Mouse (Mus musculus): ENCODE measurements around the gene Cwc25.

Cwc25 gene

DNA sequence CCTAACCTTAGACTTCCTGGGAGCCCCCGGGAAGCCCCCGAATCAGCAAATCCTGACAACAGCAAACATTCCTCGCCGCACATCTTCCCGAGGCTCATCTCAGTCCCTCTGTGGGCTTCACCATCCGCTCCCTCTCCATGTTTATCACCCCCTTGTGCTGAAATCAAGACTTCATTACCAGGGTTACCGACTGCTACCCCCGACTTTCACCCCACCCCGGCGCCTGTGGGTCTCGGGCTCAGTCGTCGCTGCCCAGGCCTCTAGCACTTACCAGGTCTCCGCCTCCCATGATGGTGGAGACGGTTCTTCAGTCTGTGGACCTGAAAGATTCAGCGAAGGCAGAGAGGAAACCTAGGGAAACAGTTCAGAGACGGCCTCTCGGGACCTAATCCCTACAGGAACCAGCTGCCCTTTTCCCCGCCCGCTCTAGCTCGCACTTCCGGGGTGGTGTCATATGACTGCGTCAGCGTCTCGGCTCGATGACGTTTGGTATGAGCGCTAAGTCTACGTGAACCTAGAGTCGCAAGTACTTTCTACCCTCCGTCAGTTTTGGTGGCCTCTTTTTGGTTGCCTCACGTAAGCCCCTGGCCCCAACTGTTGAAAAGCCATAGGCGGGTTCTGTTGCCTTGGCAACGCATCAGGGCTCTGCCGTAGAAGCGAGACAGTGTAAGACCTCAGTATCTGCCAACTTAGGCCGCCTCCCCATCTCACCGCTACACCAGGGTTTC is at the start of gene Cwc25:
Gene Cwc25, minus strand, starts transcription at position 403 of the 728 bp plus-strand sequence.
- peak; percentile 94 for DNase-seq (ENCODE audit: inconsistent ontology term)

DNA sequence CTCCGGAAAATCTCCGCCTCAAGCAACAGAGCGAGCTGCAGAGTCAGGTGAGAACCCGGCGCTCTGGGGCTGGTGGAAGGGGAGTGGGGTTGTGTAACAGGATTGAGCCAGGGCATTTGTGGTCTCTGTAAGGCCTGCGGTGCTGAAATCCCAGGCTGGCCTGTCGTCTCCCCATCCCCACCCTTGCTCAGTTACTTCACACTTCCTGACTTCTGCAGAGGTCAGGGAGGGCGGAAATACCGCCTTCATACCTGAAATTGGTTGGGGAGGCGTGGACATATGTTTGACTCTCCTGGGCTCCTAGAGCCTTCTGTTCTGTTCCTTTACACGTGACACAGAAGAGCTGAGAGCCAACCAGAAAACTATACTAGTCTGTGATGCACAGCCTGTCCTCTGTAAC is 49.4 kb upstream of the Cwc25 start:
- no peak for DNase-seq (ENCODE audit: inconsistent ontology term)

DNA sequence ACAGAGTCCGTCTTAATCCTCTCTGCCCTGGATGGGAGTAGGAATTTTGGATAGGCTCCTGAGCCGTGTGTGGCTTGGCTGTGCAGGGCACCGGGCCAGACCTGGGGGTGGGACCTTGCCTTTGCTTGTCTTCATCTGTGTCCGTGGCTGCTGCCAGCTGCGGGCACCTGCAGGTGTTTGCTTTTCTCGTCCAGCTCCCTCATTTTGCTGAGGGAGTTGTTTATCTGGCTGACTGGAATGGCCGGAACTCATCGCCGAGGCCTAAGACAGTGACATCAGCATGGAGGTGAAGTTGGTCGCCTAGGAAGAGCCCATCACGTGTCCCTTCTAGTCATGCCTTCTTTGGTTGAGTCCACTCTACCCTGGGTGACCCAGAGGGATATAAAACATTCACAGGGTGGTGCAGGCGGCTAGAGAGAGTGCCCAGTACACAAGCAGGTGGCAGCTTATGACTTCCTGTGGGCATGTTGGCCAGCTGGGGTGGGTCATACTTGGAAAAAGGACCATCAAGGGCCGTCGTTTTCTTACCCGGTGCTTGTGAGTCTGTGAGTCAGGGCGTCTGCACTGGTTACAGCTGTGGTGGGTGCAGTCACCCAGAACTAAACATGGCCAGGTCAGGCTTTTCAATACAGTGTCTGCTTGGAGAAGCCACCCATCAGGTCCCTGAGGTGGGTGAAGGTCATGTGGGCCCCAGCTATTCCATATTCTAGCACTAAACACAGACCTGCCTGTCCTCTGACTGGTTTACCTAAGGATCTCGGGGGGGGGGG is 47.6 kb upstream of the Cwc25 start:
- DNase-seq (ENCODE audit: inconsistent ontology term): peak; percentile 58

DNA sequence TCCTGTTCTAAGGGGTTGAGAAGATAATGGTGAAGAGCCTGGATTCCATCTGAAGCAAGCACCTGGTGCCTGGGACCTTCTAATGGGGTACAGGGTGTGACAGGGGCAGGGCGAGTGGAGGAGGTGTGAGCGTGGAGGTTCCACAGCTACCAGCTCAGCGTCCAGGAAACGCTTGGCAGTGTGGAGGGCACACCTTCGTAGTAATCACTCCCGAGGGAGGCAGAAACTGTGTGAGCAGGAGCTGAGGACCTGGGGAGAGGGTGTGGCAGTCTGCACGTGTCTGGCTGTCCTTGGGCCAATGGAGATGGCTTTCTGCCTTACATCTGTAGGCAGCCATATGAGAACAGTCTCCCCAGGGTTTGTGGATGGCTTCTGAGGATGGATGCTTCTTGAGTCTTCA is 46.7 kb upstream of the Cwc25 start:
- no peak for DNase-seq (ENCODE audit: inconsistent ontology term)

DNA sequence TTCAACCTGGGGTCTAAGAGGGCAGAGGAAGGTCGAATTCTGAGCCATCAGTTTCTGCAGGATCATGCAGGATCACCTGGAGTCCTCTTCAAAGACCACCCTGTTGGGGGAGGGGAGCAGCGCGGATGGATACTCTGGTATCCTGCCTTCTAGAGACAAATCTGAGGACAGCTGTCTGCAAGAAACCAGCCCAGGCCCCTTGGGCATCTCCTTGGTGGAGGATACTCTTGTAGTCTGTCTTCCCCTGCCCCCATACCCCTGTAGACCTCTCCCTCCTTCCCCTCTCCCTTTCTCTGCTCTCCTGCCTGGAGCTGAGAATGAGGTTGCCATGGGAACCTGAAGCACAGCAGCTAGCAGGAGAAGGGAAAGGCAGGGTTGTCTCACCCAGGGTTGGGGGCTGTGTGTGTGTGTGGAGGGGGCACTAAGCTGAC is 46.1 kb upstream of the Cwc25 start:
- DNase-seq (ENCODE audit: inconsistent ontology term): peak; percentile 35

DNA sequence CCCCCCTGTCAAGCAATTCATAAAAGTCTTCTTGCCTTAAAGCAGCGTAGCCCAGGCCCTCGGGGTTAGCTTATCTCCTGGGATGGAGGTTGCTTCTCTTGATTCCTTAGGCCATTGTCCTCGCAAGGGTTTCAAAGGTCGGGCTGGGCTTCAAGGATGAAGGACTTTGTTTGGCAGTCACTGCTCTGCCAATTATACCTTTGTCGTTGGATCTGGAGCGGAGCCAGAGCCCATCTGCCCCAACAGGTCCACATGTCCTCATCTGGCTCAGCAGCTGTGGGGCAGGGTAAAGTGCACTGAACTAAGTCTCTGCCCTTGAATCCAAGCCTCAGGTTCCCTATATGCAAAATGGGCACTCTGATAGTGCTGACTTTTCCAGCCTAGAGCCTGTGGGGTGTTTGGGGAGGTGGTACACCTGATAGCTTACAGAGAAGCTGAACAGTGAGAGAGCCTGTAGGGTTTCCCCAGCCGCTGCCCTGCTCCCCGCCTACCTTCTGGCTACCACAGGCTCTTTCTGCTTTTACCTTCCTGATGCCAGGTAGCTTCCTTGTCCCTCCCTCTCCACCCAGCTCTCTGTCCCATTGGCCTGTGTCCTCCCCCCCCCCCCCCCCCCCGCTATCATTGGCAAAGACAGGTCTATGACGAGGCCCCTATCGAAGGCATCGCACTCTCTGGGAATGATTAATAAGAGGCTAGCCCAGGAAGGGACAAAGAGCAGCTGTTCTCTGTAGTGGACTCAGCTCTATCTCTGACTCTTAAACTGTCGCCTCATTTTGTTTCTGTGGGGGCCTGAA is 45.4 kb upstream of the Cwc25 start:
- DNase-seq (ENCODE audit: inconsistent ontology term): no peak

DNA sequence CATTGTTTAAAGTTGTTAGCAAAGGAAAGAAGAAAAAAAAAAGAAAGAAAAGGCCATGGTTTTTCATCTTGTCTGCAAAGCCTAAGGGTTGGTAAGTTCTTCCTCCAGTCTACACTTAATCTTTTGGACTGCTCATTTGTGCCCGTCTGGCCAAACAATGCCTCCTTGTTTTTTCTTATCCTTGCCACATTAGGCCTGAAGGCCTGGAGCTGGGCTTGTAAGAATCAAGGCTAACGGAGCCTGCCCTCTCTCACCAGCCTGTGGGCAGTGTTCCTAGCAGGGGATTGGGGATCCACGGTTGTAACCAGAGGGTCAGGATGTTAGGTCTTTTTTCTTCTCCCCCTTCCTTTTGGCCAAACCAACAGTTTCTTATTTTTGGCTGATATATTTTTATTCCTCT is 44.6 kb upstream of the Cwc25 start:
- DNase-seq (ENCODE audit: inconsistent ontology term): peak; percentile 44

DNA sequence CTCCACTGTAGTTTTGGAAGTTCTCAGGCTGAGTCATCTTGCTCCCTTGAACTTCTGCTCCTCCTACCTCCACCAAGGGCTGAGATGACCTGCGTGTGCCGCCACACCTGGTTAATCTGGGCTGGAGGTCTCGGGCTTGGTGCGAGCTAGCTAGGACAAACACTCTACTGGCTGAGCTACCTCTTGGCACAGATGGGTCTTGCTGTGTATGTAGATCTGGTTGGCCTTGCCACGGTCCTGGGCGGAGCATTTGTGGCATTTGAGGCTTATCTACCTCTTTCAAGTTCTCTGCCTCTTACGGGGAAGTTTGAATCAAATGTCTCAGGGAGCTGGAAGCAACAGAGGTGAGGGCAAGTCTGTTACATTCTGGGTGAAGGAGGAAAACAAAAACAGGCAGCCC is 44.0 kb upstream of the Cwc25 start:
- DNase-seq (ENCODE audit: inconsistent ontology term): no peak

DNA sequence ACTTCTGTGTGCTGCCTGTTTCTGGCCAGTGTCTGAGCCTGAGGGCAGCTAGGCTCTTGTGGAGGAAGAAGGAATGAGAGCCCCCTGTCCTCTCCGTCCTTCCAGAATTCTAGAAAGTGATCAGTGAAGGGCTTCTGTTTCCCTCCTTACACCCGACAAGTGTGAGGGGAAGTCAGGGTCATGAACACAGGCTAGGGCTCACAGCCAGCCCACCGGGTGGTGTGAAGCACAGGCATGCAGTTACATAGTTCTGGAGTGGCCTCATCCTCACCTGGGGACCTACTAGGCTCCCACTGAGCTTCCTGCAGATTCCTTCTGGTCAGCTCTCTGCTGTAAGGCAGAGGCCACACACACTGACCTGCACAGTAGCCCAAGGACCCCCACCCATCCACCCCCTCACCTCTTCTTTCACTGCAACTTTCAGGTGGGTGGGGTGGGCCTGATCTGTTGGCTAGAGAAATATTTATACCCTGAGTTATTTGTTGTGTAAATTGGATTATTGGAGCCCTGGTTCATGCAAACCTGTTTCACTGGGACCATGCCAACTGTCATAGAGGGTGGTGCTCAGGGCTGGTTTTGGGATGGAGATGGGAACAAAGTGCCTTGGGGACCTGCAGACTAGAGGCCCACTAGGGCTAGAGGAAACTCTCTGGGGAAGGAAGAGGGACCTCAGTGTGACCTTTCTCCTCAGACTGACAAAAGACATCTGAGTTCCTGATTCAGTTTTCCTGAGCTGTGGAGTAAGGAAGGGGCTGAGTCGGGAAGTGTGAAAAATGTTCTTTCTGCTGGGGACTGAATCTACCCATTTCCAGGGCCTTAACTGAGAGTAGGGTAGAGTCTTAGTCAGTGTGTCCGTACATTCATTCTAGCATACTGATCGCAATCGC is 43.1 kb upstream of the Cwc25 start:
- peak; percentile 66 for DNase-seq (ENCODE audit: inconsistent ontology term)

DNA sequence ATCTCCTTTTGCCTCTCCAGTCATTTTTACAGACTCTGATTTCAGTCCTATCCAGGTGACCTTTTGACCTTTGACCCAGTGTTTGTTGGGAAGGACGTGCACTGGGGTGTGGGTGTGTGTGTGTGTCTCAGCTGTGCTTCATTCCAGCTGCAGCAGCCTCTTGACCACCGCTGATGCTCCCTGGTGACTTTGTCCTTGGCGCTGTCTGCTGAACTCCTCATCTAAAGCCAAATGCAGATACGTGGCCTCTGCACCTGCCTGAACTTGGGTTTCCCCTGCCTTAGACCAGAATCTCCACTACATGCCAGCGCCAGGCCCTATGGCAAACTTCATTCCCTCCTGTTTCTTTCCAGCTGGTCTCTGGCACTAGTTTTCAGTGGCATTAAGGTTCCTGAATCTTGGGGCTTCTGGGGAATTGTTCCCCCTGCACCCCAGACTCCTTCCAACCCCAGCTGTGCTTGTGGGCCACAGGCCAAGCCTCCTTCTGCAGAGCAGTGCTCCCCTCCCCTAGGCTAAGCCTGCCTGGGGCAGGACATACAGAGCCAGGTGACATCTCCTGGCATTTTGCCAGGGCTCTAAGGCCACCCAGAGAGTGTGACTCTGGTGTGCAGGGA is 42.4 kb upstream of the Cwc25 start:
- DNase-seq (ENCODE audit: inconsistent ontology term): peak; percentile 51

DNA sequence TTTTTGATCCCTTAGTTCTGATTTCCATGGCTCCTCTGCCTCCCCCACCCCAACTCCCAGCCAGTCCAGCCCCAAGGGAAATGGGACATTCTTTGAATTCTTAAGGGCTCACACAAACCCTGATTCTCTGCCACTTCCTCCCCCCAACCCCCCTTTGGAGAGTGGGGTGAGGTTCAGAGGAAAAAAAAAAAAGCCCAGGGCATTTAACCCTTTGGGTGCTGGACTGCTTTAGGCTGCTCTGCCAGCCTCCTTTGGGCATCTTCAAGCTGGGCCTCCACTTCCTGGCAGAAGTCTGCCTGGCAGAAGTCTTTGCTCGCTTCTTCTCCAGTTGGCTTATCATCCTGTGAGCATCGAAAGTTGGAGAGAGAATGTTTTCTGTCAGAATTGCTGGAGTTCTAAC is 41.7 kb upstream of the Cwc25 start:
- DNase-seq (ENCODE audit: inconsistent ontology term): peak; percentile 99

DNA sequence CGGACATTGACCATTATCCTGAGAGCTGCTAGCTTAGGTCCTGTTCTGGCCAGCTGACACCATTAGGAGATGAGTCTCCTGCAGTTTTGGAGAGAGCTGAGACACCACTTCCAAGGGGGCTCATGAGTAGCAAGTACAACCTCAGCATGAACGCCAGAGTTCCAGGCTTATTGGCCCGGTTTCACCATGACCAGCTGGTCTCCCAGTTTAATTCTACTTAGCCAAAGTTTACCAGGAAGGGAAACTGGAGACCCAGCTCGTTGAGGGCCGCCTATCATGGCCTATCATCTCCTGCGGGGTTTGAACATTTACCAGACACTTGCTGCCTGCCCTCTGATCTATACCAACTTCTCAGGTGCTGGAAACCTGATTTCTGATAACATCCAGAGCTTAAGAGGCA is 41.3 kb upstream of the Cwc25 start:
- peak; percentile 33 for DNase-seq (ENCODE audit: inconsistent ontology term)

DNA sequence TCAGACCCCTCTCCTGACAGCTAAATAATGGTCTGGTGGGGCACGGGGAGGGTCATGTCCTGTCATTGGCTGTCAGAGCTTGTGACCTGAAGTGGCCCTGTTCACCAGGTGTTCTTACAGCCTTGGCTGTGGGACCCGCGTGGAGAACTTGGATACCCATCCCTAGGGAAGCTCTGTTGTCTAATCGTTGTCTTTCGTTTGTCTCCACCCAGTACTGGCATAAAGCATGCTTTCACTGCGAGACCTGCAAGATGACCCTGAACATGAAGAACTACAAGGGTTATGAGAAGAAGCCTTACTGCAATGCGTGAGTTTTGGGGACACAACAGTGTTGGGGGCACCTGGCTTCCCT is 40.2 kb upstream of the Cwc25 start:
- DNase-seq (ENCODE audit: inconsistent ontology term): no peak

DNA sequence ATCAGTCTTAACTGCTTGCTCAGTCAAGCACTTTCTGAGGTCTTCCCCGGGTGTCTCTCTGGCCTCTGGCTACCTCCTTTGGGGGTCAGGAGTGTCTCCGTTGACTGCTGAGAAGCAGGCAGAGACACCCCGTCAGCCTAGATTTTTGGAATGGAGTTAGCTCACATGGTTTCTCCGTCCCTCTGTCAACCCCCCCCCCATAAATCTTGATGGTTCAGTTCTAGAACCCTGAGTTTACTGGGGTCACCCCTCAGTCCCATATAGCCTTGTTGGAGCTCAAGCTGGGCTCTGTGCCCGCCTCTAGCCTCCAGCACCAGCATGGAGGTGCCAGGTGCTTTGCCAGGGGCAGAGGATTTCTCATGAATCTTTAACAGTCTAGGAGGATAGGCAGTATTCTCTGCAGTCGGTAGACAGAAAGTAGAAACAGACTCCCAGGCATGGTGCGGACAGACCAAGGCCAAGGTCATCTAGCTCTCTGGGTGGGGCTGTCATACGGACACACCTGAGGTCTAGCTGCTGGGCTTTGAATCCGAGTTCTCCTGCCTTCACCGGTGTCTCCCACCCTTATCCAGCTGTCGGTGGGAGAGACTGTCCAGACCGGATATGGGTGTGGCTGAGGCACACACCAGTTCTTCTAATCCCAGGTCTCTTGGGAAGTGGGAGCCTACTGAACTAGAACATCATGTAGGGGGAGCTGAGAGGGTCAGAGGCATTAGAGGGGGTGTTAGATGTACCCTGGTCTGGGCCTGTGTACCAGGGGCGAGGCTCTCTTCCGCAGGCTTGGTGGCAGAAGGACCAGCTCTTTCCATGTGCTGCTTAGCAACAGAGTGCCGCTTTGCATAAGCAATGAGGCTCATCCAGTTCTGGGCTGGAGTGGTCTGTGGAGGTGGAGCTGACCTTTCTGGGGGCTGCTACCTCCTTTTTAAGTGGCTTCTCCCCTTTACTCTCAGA is 39.6 kb upstream of the Cwc25 start:
- no peak for DNase-seq (ENCODE audit: inconsistent ontology term)

DNA sequence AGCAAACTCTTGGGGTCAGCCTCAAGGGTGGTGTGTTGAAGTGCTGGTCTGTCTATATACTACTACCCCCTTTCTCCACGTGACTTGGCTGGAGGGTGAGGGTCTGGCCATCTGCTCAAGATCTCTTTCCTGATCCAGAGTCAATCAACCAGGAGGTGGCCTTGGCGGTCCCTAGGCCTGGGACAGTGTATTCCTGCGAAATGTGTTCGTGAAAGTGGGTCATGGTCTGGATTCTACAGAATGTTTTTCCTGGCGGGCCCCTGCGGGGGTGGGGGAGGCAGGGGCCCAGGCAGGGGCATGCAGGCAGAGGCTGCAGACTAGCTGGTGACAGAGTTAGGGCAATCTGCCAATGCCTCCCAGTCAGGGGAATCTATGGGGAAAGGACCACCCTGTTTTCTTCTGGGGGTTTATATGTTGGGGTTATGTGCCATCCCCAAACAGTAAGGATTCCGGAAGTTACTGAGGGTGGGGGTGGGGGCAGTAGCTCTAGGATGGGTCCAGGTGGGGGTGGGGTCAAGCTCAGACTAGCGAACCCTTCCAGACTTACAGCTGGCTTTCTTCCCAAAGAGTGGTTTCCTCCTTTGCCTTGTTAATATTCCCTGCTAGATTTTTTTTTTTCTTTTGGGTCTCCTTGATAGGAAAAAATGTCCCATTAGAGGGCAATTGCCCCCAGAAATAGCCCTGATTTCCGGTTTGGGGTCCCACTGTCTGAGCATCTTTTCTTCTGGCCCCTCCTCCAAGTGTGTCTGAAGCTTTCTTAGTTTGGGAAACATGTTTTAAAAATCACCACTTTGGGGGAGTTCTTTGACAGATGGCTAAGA is 38.7 kb upstream of the Cwc25 start:
- peak; percentile 91 for DNase-seq (ENCODE audit: inconsistent ontology term)

DNA sequence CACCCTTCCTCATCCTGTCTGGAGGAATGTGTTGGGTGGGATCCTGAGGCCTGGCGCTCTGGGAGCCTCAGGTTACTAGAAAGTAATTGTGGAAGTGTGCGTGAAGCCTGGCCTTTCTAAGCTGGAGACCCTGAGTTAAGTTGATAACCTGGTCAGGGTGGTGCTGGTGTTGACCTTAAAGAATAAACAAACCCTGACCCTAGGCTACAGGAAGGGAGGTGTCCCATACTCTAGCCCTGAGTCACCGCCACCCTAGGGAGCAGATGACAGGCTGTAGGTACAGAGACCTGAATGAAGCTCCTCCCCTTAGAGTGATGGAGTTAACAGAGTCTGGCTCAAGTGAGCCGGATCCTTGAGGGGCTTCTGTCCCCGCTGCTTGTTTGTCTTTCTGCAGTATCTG is 37.5 kb upstream of the Cwc25 start:
- no peak for DNase-seq (ENCODE audit: inconsistent ontology term)

DNA sequence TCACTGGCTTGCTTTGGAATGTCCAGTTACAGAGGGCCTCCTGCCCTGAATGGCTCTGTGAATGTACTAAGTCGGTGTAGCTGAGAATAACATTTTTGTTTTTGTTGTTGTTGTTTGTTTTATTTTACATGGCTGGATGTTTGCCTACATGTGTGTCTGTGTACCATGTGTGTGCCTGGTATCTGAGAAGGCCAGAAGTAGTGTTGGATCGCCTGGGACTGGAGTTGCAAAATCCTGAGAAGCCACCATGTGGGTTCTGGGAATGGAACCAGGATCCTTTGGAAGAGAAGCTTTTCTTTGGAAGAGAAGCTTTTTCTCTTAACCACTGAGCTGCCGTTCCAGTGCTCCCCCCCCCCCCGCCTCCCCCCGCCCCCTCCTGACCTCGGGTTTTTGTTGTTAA is 36.1 kb upstream of the Cwc25 start:
- no peak for DNase-seq (ENCODE audit: inconsistent ontology term)

DNA sequence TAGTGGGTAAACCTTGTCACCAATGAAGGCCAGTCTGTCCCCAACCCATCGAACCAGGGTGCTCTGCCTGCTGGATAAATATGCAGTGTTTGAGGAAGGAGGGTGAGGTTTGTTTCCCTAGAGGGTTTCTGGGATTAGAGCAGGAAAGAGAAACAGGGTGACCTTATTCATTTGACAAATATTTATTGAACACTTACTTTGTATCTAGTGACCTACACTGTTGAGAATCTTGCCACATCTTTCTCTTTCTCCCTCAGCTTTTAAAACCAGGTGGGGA is 35.8 kb upstream of the Cwc25 start:
- no peak for DNase-seq (ENCODE audit: inconsistent ontology term)

DNA sequence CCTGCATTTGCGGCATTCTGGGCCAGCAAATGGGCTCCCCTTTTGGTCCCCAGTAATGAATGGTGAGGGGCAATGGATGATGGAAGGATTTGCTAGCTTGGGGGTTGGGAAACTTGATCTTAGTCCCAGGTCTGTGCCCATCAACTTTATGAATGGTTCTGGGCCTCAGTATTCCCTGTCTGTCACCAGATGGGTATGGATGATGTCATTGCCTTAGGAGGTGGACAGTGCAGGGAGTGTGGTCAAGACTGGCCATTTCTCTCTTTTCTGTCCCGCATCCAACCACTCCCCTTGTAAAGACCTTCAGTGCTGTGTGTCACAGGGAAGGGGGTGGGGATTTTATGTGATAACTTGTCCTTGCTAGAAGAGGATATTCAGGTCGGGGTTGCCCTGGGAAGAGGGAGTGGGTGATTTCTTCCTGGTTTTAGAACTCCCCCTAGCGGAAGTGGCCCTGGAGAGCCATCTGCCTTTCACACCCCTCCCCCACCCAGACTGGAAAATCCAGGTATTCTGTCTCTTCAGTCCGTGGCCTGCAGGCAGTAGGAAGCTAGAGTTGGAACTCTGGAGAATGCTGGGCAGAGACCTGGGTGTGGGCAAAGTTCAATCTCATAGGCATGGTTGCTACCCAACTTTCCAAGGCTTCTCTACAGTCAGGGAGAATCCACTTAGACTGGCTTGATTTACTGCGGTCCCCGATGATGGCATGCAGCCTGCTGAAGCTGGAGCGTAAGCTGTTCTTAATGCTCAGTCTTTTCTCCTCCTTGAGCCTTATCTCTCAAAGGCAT is 35.2 kb upstream of the Cwc25 start:
- DNase-seq (ENCODE audit: inconsistent ontology term): peak; percentile 67
